Mouse (Mus musculus): ENCODE measurements around the gene Gpr183. TPM values are rescaled to one million over a fixed set of nuclear protein-coding genes. Genes with fewer than 3 reads are reported as not detected.

Gpr183 gene
- polyA plus RNA-seq, 1 experiment from 2014 or later = 3.9 TPM

DNA sequence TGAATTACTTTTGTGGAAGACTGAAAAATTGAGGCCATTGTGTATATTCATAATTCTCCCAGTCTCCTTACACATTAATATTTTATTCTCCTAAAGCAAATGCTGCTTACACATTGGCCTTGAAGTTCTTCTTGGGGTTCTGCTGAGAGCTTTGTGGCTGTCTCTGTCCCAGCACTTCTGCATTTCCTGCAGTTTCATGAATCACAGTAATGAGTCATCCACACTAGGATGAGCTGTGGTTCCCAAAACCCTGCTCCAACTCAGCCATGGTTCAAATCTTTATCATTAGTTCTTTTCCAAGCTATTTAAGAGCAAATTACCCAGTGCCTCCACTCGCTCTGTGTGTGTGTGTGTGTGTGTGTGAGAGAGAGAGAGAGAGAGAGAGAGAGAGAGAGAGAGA is 22.3 kb upstream of the Gpr183 start:
- no peak for ATAC-seq (ENCODE audit: insufficient number of reproducible peaks, low FRiP score, low TSS enrichment, low read depth)

DNA sequence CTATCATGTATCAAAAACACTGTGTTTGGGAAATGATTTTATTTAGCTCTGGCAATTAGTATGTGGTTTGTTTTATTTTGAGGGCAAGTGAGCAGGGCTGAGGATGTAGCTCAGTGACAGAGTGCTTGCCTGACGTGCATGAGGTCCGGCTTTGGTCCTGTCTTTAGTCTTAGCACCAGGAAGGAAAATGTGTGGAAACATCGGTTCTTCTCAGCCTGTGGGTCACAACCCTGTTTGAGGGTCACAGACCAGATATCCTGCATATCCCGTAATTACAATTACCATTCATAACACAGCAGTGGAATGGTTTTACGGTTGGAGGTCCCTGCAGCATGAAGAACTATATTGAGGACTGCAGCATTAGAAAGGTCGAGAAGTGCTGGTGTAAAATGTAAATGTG is 21.0 kb upstream of the Gpr183 start:
- Histone ChIP-seq H3K9ac (no peak overlapping the region), H3K9me3 (no peaks in the 10 kb centered on the region), H3K36me3 (no peaks in the 10 kb centered on the region), H3K27ac (no peak overlapping the region), H3K4me2 (no peak overlapping the region), H3K4me1 (no peaks in the 10 kb centered on the region), H3K4me3 (no peak overlapping the region), H3K27me3 (no peaks in the 10 kb centered on the region)
- 81% methylated on average over 6 of the region's 6 CpGs for WGBS
- no peak for ATAC-seq (ENCODE audit: insufficient number of reproducible peaks, low FRiP score, low TSS enrichment, low read depth)

More for the DNA sequence above, 22.3 kb upstream of the Gpr183 start:
- no peak overlapping the region for H3K4me2 ChIP-seq
- no peak overlapping the region for H3K9ac ChIP-seq
- H3K36me3 ChIP-seq = no peaks in the 10 kb centered on the region
- H3K4me1 ChIP-seq = 0 out of 2 replicates have a peak, but pooled peaks cover 2% of the 10 kb centered on the region
- 73% methylated on average over 1 of the region's 1 CpGs for WGBS
- H3K27ac ChIP-seq = no peak overlapping the region
- H3K9me3 ChIP-seq = no peaks in the 10 kb centered on the region
- no peak overlapping the region for H3K4me3 ChIP-seq
- H3K27me3 ChIP-seq = no peaks in the 10 kb centered on the region

DNA sequence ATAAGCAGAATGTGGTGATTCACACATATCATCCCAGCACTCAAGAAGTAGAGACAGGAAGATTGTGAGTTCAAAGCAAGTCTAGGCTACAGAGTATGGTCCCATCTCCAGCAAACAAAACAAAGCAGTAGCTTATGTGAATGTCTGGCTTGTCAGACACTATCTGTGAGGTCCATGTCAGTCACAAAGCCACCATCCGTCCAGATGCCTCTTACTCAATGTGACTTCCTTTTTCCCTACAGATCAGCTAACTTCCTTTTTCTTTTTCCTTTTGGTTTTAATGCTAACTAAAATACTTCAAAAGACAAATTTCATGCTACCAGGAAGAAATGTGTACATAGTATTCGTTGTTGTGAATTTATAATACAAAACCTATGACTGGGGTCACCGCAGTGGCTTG is 20.5 kb upstream of the Gpr183 start:
- WGBS = 80% methylated on average over 3 of the region's 3 CpGs

DNA sequence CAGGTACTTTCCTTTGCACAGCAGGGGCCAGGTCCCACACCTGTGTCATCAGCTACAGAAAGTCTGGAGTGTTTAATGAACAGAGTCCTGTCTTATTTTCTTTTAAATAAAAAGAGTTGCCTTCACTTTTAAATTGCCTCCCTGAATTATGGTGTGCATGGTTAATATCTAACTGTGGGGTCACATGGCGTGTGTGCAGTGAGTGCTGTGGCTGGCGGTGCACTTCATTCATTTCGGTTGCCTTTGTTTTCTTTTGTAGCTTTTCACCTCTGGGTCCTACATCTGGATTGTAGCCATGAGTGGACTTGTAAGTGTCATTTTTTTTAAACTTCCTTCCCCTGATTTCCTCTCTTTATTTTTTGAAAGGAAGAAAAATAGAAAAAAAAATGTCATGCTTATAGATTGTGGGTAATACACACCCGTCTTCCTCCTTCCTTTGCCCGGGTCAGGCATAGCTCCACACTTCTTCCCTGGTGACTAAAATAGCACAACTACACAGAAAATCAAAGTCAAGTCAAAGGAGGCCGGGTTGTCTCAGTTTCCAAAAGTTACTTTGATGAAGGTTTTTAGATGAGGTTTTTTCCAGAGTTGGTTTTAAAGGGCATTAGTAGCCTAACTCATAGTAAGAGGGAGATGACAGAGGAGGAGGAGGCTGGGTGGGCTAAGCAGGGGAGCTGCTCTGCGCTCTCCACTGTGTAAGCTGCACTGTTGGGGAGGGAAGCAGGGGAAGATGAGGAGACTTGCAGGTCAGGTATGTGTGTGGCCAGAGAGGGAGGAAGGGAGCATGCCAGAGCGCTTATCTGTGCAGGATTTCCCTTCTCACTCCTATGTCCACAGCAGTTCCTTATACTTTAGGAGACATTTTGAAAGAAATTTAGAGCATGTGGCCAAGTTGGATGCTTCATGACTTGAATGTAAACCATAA is 18.3 kb upstream of the Gpr183 start:
- Histone ChIP-seq H3K4me2 (no peak overlapping the region), H3K27ac (peak overlapping the region; percentile 47; the same call in 1 of the 2 replicates)
- WGBS = 70% methylated on average over 8 of the region's 8 CpGs

More for the DNA sequence above, 20.5 kb upstream of the Gpr183 start:
- H3K36me3 ChIP-seq = no peaks in the 10 kb centered on the region
- ATAC-seq (ENCODE audit: insufficient number of reproducible peaks, low FRiP score, low TSS enrichment, low read depth) = no peak
- no peak overlapping the region for H3K27ac ChIP-seq
- no peaks in the 10 kb centered on the region for H3K9me3 ChIP-seq
- H3K27me3 ChIP-seq = no peaks in the 10 kb centered on the region
- H3K4me2 ChIP-seq = no peak overlapping the region
- no peaks in the 10 kb centered on the region for H3K4me1 ChIP-seq
- no peak overlapping the region for H3K9ac ChIP-seq
- H3K4me3 ChIP-seq = no peak overlapping the region

GRCm38 (mm10) chr14:121981531-121981930 is 16.5 kb upstream of the Gpr183 start:
- Histone ChIP-seq H3K4me1 (no peaks in the 10 kb centered on the region), H3K27ac (no peak overlapping the region), H3K9ac (no peak overlapping the region), H3K27me3 (no peaks in the 10 kb centered on the region), H3K36me3 (0 out of 2 replicates have a peak, but pooled peaks cover under 1% of the 10 kb centered on the region), H3K4me3 (no peak overlapping the region), H3K9me3 (no peaks in the 10 kb centered on the region), H3K4me2 (no peak overlapping the region)
- 82% methylated on average over 1 of the region's 1 CpGs for WGBS
- ATAC-seq (ENCODE audit: insufficient number of reproducible peaks, low FRiP score, low TSS enrichment, low read depth) = no peak

More for the DNA sequence above, 18.3 kb upstream of the Gpr183 start:
- no peak overlapping the region for H3K4me3 ChIP-seq
- no peaks in the 10 kb centered on the region for H3K4me1 ChIP-seq
- H3K9me3 ChIP-seq = no peaks in the 10 kb centered on the region
- H3K9ac ChIP-seq = no peak overlapping the region
- no peaks in the 10 kb centered on the region for H3K36me3 ChIP-seq
- no peak for ATAC-seq (ENCODE audit: insufficient number of reproducible peaks, low FRiP score, low TSS enrichment, low read depth)
- no peaks in the 10 kb centered on the region for H3K27me3 ChIP-seq

DNA sequence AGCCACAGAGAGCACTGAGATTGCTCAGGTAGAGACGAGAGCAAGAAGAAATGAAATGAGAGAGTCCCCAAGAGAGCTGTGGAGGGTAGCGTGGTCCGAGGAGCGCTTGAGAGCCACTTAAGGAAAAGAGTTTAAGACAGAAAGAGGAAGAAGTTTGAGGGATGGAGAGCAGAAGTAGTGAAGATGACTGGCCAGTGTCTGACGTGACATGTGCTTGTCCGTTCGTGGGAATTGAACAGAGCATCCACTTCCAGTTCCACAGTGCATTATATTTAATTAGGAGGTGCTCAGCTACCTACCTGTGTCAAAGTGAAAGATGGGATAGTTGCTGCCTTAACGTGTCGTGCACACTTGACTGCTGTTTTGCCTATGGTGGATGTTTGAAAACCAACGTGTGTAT is 8.1 kb upstream of the Gpr183 start:
- Histone ChIP-seq H3K4me2 (no peak overlapping the region), H3K9me3 (no peaks in the 10 kb centered on the region), H3K4me3 (no peak overlapping the region), H3K36me3 (peaks cover 17% of the 10 kb centered on the region; the same call in 1 of the 2 replicates), H3K9ac (no peak overlapping the region), H3K27me3 (no peaks in the 10 kb centered on the region), H3K4me1 (no peaks in the 10 kb centered on the region), H3K27ac (no peak overlapping the region)
- ATAC-seq (ENCODE audit: insufficient number of reproducible peaks, low FRiP score, low TSS enrichment, low read depth) = no peak
- 88% methylated on average over 10 of the region's 10 CpGs for WGBS

DNA sequence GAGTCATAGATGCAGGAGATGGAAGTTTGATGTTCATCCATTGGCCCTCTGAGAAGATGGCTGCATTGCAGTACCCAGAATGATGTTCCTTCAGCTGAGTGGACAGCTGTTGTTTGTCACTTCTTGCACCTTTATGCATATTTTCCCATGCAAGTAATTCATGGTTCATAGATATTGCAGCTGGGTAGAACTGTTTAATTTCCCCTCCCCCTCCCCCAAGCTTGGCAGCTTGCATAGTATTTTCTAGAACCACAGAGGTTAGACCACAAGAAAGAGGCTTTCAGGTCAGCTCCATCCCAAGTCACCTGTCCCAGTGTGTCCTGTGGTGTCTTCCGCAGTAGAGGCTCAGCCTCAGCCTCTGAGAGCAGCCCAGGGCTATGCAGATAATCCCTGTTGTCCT is 5.4 kb upstream of the Gpr183 start:
- H3K36me3 ChIP-seq = peaks cover 6% of the 10 kb centered on the region; the same call in 1 of the 2 replicates
- WGBS = 83% methylated on average over 1 of the region's 1 CpGs
- no peaks in the 10 kb centered on the region for H3K9me3 ChIP-seq
- H3K9ac ChIP-seq = no peak overlapping the region
- H3K27ac ChIP-seq = no peak overlapping the region
- ATAC-seq (ENCODE audit: insufficient number of reproducible peaks, low FRiP score, low TSS enrichment, low read depth) = no peak
- H3K4me2 ChIP-seq = no peak overlapping the region
- H3K4me3 ChIP-seq = no peak overlapping the region
- no peaks in the 10 kb centered on the region for H3K4me1 ChIP-seq
- no peaks in the 10 kb centered on the region for H3K27me3 ChIP-seq

GRCm38 (mm10) chr14:121967095-121967494 is 2.1 kb upstream of the Gpr183 start:
- ATAC-seq (ENCODE audit: insufficient number of reproducible peaks, low FRiP score, low TSS enrichment, low read depth) = no peak
- H3K4me3 ChIP-seq = no peak overlapping the region
- H3K9me3 ChIP-seq = no peaks in the 10 kb centered on the region
- H3K27me3 ChIP-seq = no peaks in the 10 kb centered on the region
- H3K36me3 ChIP-seq = no peaks in the 10 kb centered on the region
- 0 out of 2 replicates have a peak, but pooled peaks cover 1% of the 10 kb centered on the region for H3K4me1 ChIP-seq
- no peak overlapping the region for H3K4me2 ChIP-seq
- H3K27ac ChIP-seq = no peak overlapping the region
- no peak overlapping the region for H3K9ac ChIP-seq
- 85% methylated on average over 4 of the region's 4 CpGs for WGBS

DNA sequence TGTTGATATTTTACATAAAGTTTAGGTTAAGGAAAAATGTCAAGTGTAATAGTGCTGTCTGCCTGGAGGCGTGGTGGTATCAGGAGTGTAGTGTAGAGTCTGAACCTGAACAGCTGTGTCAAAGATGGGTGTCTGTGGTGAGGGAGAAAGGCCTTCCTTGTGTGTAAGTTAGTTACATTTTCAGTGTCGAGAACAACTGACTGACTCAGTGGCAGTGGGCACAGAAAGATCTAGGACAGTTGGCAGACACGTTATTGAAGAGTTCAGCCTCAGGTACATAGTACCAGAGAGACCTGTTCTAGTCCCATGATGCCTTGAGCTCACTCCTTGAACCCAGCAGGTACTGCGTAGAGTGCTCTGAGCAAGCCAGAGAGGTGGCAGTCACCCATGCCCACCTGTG is 466 bp upstream of the Gpr183 start:
- WGBS = 84% methylated on average over 4 of the region's 4 CpGs
- no peaks in the 10 kb centered on the region for H3K36me3 ChIP-seq
- H3K4me2 ChIP-seq = no peak overlapping the region
- H3K27me3 ChIP-seq = no peaks in the 10 kb centered on the region
- H3K4me3 ChIP-seq = no peak overlapping the region
- H3K9me3 ChIP-seq = no peaks in the 10 kb centered on the region
- no peak overlapping the region for H3K9ac ChIP-seq
- no peak for ATAC-seq (ENCODE audit: insufficient number of reproducible peaks, low FRiP score, low TSS enrichment, low read depth)
- H3K4me1 ChIP-seq = 0 out of 2 replicates have a peak, but pooled peaks cover 3% of the 10 kb centered on the region
- H3K27ac ChIP-seq = no peak overlapping the region

DNA sequence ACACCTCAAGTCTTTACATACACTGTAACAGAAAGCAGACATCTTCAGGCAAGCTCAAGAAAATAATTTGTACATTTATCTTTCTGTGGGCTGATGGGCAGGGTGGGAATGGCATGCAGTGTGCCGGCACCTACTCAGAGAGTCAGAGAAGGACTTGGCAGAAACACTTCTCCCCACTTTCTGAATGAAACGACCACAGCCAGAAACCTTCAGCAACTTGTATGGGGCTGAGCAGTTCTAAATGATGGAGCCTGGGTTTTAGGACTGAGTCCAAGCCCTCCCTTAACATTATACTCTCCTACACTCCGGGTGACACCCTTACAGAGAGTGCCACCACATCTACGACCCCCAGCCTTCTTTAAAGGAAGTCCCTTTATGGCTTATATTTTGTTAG is 1.1 kb downstream of the Gpr183 start:
- H3K4me2 ChIP-seq = no peak overlapping the region
- H3K27me3 ChIP-seq = no peaks in the 10 kb centered on the region
- H3K9ac ChIP-seq = no peak overlapping the region
- ATAC-seq (ENCODE audit: insufficient number of reproducible peaks, low FRiP score, low TSS enrichment, low read depth) = no peak
- 0 out of 2 replicates have a peak, but pooled peaks cover 4% of the 10 kb centered on the region for H3K4me1 ChIP-seq
- H3K9me3 ChIP-seq = no peaks in the 10 kb centered on the region
- H3K4me3 ChIP-seq = 0 out of 2 replicates have a peak overlapping the region, but pooled peaks have one; percentile 4
- 30% methylated on average over 4 of the region's 4 CpGs for WGBS
- H3K36me3 ChIP-seq = no peaks in the 10 kb centered on the region
- 0 out of 2 replicates have a peak overlapping the region, but pooled peaks have one; percentile 22 for H3K27ac ChIP-seq

DNA sequence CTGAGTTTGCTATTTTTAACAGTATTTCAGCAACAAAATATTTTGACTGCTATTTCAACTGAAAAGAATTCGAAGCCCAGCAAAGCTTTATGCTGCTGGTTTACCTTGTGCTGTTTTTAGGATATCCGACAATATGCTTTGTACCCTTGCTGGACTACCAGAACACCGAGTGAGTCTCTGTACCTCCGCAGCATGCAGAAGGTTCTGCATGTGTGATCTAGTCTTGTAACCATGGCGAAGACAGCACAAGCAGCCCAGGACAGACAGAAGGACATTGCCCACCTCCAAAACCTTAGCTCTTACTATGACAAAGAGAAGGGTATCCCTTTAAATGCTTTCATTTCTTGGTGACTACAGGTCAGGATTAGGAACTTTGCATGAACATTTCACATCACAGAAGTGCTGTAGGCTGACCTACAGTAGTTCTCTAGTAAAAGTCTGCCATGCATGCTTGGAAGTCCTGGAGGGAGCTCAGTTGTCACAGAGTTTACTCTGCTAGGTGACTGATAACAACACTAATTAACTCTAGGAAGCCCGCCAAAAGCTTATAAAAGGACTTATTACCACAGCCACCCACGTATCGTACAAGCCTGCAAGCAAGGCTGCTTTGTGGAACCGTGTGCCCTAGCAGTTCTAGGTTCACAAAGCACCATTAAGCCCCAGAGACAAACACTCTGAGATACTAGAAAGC is 1.6 kb downstream of the Gpr183 start:
- WGBS = 54% methylated on average over 9 of the region's 9 CpGs
- no peaks in the 10 kb centered on the region for H3K27me3 ChIP-seq
- H3K4me3 ChIP-seq = 0 out of 2 replicates have a peak overlapping the region, but pooled peaks have one; percentile 4
- H3K36me3 ChIP-seq = no peaks in the 10 kb centered on the region
- H3K4me2 ChIP-seq = no peak overlapping the region
- ATAC-seq (ENCODE audit: insufficient number of reproducible peaks, low FRiP score, low TSS enrichment, low read depth) = no peak
- no peaks in the 10 kb centered on the region for H3K9me3 ChIP-seq
- no peak overlapping the region for H3K9ac ChIP-seq
- H3K4me1 ChIP-seq = peaks cover 8% of the 10 kb centered on the region; the same call in 1 of the 2 replicates
- 0 out of 2 replicates have a peak overlapping the region, but pooled peaks have one; percentile 22 for H3K27ac ChIP-seq
